Mouse (Mus musculus): ENCODE measurements around the gene Krt19.

The Krt19 gene

GRCm38 (mm10) chr11:100148615-100149330 is at the start of gene Krt19:
Gene Krt19 (minus strand): TSS chr11:100148665.
- H3K9me3 ChIP-seq (ENCODE audit: low read length): no peaks in the 10 kb centered on the region
- TF ChIP-seq NANOG (IDR thresholded peaks at IDR 0.05; ENCODE audit: borderline replicate concordance, low read length) (no peak), POU5F1 (IDR thresholded peaks at IDR 0.05; ENCODE audit: borderline replicate concordance, low read length) (no peak), CTCF (conservative IDR thresholded peaks at IDR 0.05; ENCODE audit: low read length) (no peak)
- H3K4me1 ChIP-seq (replicated peaks; ENCODE audit: low read depth, low read length): peaks cover 68% of the 10 kb centered on the region
- H3K4me3 ChIP-seq (replicated peaks; ENCODE audit: low read length): no peak within 1 kb of the TSS
- H3K27me3 ChIP-seq (ENCODE audit: insufficient read depth, low read length): peaks cover 34% of the 10 kb centered on the region
- H3K36me3 ChIP-seq (ENCODE audit: insufficient read depth, low read length): no peaks in the 10 kb centered on the region

- H3K4me1 ChIP-seq (replicated peaks; ENCODE audit: low read depth, low read length): peaks cover 27% of the 10 kb centered on the region
- H3K36me3 ChIP-seq (ENCODE audit: insufficient read depth, low read length): no peaks in the 10 kb centered on the region
- H3K27me3 ChIP-seq (ENCODE audit: insufficient read depth, low read length): peaks cover 14% of the 10 kb centered on the region
- peaks cover 10% of the 10 kb centered on the region; the same call in 1 of the 2 replicates for H3K9me3 ChIP-seq (ENCODE audit: low read length)
- no peak for TF ChIP-seq NANOG (IDR thresholded peaks at IDR 0.05; ENCODE audit: borderline replicate concordance, low read length)
- TF ChIP-seq POU5F1 (IDR thresholded peaks at IDR 0.05; ENCODE audit: borderline replicate concordance, low read length): no peak
- 0 out of 2 replicates have a peak within 1 kb of the TSS, but pooled peaks have one; percentile 20 for H3K4me3 ChIP-seq (replicated peaks; ENCODE audit: low read length)
Measured at GRCm38 (mm10) chr11:100192992-100193391, 44.5 kb upstream of the Krt19 start, which contains the start of gene Krt9. Gene Krt9 (minus strand): TSS chr11:100193246.

GRCm38 (mm10) chr11:100191820-100192219 is 43.4 kb upstream of the Krt19 start:
- TF ChIP-seq NANOG (IDR thresholded peaks at IDR 0.05; ENCODE audit: borderline replicate concordance, low read length) (no peak), CTCF (conservative IDR thresholded peaks at IDR 0.05; ENCODE audit: low read length) (no peak), POU5F1 (IDR thresholded peaks at IDR 0.05; ENCODE audit: borderline replicate concordance, low read length) (no peak)
- Histone ChIP-seq H3K4me1 (replicated peaks; ENCODE audit: low read depth, low read length) (peaks cover 15% of the 10 kb centered on the region), H3K4me3 (replicated peaks; ENCODE audit: low read length) (no peak overlapping the region), H3K36me3 (ENCODE audit: insufficient read depth, low read length) (no peaks in the 10 kb centered on the region), H3K27me3 (ENCODE audit: insufficient read depth, low read length) (peaks cover 14% of the 10 kb centered on the region), H3K9me3 (ENCODE audit: low read length) (peaks cover 10% of the 10 kb centered on the region; the same call in 1 of the 2 replicates)

- no peak for TF ChIP-seq POU5F1 (IDR thresholded peaks at IDR 0.05; ENCODE audit: borderline replicate concordance, low read length)
- no peak for TF ChIP-seq NANOG (IDR thresholded peaks at IDR 0.05; ENCODE audit: borderline replicate concordance, low read length)
- no peak for TF ChIP-seq CTCF (conservative IDR thresholded peaks at IDR 0.05; ENCODE audit: low read length)
- peaks cover 10% of the 10 kb centered on the region; the same call in 1 of the 2 replicates for H3K9me3 ChIP-seq (ENCODE audit: low read length)
Measured at GRCm38 (mm10) chr11:100186736-100187135, 38.3 kb upstream of the Krt19 start.

GRCm38 (mm10) chr11:100181725-100182124 is 33.3 kb upstream of the Krt19 start:
- Histone ChIP-seq H3K4me3 (replicated peaks; ENCODE audit: low read length) (no peak overlapping the region), H3K36me3 (ENCODE audit: insufficient read depth, low read length) (no peaks in the 10 kb centered on the region), H3K9me3 (ENCODE audit: low read length) (no peaks in the 10 kb centered on the region), H3K27me3 (ENCODE audit: insufficient read depth, low read length) (no peaks in the 10 kb centered on the region), H3K4me1 (replicated peaks; ENCODE audit: low read depth, low read length) (no peaks in the 10 kb centered on the region)
- no peak for TF ChIP-seq NANOG (IDR thresholded peaks at IDR 0.05; ENCODE audit: borderline replicate concordance, low read length)
- TF ChIP-seq CTCF (conservative IDR thresholded peaks at IDR 0.05; ENCODE audit: low read length): no peak
- no peak for TF ChIP-seq POU5F1 (IDR thresholded peaks at IDR 0.05; ENCODE audit: borderline replicate concordance, low read length)

More at GRCm38 (mm10) chr11:100186736-100187135, 38.3 kb upstream of the Krt19 start:
- H3K27me3 ChIP-seq (ENCODE audit: insufficient read depth, low read length): peaks cover 14% of the 10 kb centered on the region
- H3K4me3 ChIP-seq (replicated peaks; ENCODE audit: low read length): no peak overlapping the region
- no peaks in the 10 kb centered on the region for H3K4me1 ChIP-seq (replicated peaks; ENCODE audit: low read depth, low read length)
- no peaks in the 10 kb centered on the region for H3K36me3 ChIP-seq (ENCODE audit: insufficient read depth, low read length)

GRCm38 (mm10) chr11:100179260-100179659 is 30.8 kb upstream of the Krt19 start:
- Histone ChIP-seq H3K36me3 (ENCODE audit: insufficient read depth, low read length) (no peaks in the 10 kb centered on the region), H3K4me3 (replicated peaks; ENCODE audit: low read length) (no peak overlapping the region), H3K27me3 (ENCODE audit: insufficient read depth, low read length) (peaks cover 3% of the 10 kb centered on the region; the same call in 1 of the 2 replicates), H3K4me1 (replicated peaks; ENCODE audit: low read depth, low read length) (no peaks in the 10 kb centered on the region), H3K9me3 (ENCODE audit: low read length) (no peaks in the 10 kb centered on the region)
- TF ChIP-seq NANOG (IDR thresholded peaks at IDR 0.05; ENCODE audit: borderline replicate concordance, low read length): no peak
- no peak for TF ChIP-seq POU5F1 (IDR thresholded peaks at IDR 0.05; ENCODE audit: borderline replicate concordance, low read length)
- TF ChIP-seq CTCF (conservative IDR thresholded peaks at IDR 0.05; ENCODE audit: low read length): no peak

- Histone ChIP-seq H3K4me3 (replicated peaks; ENCODE audit: low read length) (no peak overlapping the region), H3K9me3 (ENCODE audit: low read length) (no peaks in the 10 kb centered on the region), H3K4me1 (replicated peaks; ENCODE audit: low read depth, low read length) (no peaks in the 10 kb centered on the region), H3K36me3 (ENCODE audit: insufficient read depth, low read length) (no peaks in the 10 kb centered on the region), H3K27me3 (ENCODE audit: insufficient read depth, low read length) (peaks cover 3% of the 10 kb centered on the region; the same call in 1 of the 2 replicates)
- no peak for TF ChIP-seq CTCF (conservative IDR thresholded peaks at IDR 0.05; ENCODE audit: low read length)
- TF ChIP-seq POU5F1 (IDR thresholded peaks at IDR 0.05; ENCODE audit: borderline replicate concordance, low read length): no peak
- TF ChIP-seq NANOG (IDR thresholded peaks at IDR 0.05; ENCODE audit: borderline replicate concordance, low read length): no peak
Measured at GRCm38 (mm10) chr11:100178307-100178706, 29.8 kb upstream of the Krt19 start.

- H3K4me3 ChIP-seq (replicated peaks; ENCODE audit: low read length): no peak overlapping the region
- TF ChIP-seq CTCF (conservative IDR thresholded peaks at IDR 0.05; ENCODE audit: low read length) (no peak), NANOG (IDR thresholded peaks at IDR 0.05; ENCODE audit: borderline replicate concordance, low read length) (no peak), POU5F1 (IDR thresholded peaks at IDR 0.05; ENCODE audit: borderline replicate concordance, low read length) (no peak)
- H3K36me3 ChIP-seq (ENCODE audit: insufficient read depth, low read length): no peaks in the 10 kb centered on the region
- no peaks in the 10 kb centered on the region for H3K4me1 ChIP-seq (replicated peaks; ENCODE audit: low read depth, low read length)
- peaks cover 3% of the 10 kb centered on the region; the same call in 1 of the 2 replicates for H3K27me3 ChIP-seq (ENCODE audit: insufficient read depth, low read length)
- H3K9me3 ChIP-seq (ENCODE audit: low read length): no peaks in the 10 kb centered on the region
Measured at GRCm38 (mm10) chr11:100176791-100177190, 28.3 kb upstream of the Krt19 start.
